Mouse (Mus musculus) urinary bladder, postnatal 25 days (tissue): ENCODE results near the gene Nppa.

Experiments
- DNase-seq: peaks from one replicate; pipeline ENCODE4 v3.0.0; 2022; ENCODE audit warnings: low spot score

Nppa gene

DNA sequence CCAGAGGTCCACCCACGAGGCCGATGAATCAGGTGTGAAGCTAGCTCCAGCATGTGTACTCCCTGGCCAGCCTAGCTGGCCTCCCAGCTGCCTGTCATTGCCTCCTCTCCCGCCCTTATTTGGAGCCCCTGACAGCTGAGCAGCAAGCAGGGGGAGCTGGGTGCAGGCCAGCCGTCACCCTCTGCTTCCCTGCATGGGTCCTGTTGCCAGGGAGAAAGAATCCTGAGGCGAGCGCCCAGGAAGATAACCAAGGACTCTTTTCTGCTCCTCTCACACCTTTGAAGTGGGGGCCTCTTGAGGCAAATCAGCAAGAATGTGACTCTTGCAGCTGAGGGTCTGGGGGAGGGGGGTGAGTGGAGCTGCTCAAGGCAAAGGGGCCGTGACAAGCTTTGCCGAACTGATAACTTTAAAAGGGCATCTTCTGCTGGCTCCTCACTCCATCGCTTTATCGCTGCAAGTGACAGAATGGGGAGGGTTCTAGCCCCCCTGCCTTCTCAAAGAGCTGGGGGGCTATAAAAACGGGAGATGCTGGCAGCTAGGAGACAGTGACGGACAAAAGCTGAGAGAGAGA lies at the start of gene Nppa:
Gene Nppa (plus strand): TSS at position 521 of the 571 bp plus-strand sequence.
- DNase-seq = no peak

DNA sequence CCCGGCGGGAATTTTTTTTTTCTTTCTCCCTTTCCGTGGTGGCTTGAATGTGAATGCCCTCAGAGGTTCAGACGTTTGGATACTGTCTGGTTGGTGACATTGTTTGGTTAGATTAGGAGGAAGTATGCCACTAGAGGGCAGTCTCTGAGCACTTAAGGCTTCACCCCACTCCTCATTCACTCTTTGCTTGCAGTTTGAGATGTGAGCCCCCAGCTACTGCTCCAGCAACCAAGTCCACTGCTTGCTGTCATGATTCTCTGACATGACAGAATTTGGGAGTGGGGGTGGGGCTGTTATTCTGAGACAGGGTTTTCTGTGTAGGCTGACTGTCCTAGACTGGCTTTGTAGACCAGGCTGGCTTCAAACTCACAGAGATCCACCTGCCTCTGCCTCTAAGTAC lies 46.9 kb upstream of the Nppa start:
- DNase-seq = no peak

DNA sequence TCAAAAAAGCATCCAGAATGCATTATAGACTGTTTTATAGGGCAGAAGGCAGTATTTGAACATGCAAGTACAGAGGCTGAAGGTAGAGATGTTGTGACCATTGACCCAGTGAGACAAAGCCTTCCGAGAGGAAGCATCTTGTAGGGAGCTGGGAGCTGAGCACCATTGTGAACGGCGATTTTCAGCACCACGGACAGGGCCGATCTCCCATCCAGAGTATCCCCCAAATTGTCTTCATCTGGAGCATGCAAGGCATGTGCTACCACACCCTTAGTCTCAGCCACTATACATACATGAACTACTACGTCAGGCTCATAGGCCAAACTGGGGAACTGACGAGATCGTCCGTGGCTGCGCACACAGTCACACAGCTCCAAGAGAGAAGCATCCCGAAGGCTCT lies 43.4 kb upstream of the Nppa start:
- DNase-seq = no peak

DNA sequence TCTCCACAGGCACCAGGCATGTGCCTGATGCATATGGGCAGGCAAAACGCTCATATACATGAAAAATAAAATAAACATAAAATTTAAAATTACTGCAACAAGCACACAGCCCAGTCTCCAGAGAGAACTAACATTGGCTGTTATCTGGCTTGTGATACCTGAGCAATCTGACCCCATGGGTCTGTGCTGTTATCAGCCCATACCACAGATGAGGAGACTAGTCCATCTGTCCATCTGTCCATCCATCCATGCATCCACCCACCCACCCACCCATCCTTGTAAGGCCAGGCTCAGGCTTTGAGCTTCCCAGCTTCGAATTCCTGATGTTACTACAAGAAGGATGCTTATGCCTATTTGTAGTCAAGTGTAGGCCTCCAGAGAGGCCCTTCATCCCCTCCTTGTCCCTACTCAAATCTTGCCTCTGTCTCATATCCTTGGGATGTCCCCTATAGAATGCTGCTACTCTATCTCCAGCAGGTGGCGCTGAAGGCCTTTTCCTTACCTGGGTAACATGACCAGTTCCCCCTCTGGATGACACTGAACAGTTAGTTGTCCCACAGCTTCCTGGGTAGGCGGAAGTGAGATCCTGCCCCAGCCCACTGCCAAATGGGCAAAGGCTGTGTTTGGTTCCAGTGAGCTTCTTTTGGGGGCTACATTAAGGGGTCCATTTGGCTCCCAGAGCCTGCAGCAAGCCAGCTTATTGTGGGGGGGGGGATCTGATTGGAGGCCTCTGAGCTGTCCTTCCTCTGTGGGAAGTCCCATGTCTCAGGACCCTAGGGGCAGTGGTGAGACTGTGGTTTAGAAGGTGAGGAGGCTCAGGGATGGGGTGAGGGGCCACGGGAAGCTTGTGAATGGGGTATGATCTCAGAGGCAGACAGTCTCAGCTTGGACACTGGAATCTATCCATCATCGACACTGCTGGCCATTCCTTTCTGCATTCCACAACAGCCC lies 40.4 kb upstream of the Nppa start:
- DNase-seq = peak; percentile 47

DNA sequence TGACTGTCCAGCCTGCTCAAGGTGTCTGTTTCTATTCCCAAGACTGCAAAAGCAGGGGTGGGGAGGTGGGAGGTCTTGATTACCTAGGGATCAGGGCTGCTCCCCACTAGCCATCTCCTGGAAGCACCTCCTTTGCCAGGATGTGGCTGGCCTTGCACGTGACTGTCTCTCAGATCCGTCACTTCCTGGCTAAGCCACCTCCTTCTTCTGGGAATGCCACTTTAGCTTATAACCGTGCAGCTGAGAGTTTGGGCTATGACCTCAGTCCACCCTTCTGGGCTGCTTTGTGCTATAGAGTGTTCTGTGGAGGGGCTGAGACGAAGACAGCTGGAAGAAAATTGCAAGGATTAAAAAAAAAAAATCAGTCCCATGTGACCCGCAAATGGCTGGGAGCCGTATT lies 37.7 kb upstream of the Nppa start:
- DNase-seq = no peak

DNA sequence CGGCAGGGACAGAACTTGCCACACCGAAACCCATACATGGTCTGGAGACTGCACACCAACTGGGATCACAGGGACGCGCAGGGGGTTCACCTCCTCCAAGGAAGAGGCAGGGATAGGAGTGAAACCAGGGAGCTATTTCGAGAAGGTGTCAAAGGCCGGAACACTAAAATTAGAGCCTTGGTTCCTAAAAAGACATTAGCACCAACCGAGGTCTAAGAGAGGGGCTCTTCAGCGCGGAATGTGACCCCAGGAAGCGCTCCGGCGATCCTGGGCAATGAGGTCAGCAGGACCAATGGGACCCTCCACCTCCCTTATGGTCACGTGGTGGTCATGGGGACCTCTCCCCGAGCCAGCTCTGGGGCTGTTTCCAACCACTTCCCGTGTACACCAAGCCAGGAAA lies 36.9 kb upstream of the Nppa start:
- DNase-seq = no peak

DNA sequence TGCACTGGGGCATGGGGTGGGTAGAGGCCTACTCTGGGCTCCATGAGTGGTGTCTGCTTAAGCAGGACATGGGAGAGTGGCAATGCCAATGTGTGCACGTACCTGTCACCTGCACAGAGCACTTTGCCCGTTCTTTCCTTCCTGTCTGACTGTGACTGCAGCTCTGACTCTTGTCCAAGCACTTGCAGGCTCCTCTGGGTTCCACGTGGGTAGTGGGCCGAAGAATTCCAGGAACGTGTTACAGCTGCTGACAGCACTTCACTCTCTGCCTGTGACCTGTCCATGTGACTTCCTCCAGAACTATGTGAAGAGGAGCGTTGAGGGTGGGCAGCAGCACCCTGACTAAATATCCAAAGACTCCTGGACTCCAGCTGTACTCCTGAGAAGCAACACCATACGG lies 34.8 kb upstream of the Nppa start:
- no peak for DNase-seq

DNA sequence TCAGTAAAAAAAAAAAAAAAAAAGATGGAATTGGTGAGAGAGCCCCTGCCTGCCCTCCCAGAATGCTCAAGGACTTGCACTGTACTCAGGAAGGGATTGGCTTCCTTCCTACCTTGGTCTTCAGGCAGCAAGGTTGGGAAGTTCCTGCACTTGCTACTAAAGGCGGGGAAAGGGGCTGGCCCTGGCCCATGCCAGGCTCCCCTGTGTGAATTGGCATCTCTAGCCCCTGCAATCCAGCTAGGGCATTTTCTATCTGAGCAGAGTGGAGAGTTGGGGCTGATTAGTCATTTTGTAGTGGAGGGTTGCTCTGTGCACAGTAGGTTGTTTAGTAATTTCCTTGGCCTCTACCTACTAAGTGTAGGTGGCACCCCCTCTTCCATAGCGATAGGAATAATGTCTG lies 31.7 kb upstream of the Nppa start:
- no peak for DNase-seq

DNA sequence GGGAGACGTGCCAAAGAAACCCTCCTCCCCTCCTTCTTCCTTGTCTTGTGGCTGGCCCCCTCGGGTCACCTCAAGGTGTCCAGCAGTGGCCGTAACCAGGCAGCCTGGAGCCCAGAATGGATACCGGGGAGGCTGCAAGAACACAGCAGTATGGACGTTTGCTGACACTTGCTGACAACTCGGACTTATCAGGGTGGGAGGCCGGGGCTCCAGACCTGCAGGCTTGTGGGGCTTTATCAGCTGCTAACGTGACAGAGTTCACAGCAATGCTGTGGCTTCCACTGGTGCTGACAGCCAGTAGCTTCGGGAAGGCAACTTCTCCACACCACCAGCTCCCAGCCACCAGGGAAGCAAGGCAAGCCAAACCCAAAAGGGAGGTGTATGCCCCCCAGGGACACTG lies 31.2 kb upstream of the Nppa start:
- DNase-seq = no peak

DNA sequence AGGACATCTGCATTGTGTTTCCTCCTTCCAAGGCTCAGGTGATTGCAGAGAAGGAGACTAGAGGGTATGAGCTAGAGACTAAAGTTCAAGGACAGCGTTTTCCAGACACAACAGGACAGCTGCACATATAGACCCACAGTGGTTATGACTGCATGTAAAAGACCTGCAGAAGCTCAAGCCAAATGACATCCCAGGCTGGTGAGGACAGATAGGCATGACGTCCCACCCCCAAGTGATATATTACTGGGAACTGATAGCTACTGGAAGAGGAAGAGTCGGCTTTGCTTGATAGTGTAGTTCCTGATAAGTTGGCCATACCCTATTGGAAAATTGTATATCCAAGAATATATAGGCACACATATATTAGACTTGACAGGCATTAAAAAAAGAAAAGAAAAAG lies 24.3 kb upstream of the Nppa start:
- DNase-seq = no peak

DNA sequence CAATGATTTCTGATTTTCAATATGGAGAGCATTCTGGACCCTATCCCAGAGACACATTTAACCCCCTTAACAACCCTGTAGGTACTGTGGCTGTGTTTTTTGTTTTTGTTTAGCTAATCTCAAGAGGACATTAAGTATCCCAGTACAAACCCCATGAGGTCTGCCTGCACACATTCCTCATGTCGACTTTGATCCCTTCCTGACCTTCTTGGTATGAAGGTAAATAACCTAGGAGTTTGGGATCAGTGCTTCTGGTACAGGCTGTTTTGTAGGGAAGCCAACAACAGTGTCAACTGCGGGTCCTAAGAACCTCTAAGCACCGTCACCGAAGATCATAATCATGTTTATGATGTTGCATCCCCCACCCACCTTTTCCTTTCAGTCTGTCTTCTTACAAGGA lies 22.8 kb upstream of the Nppa start:
- DNase-seq = no peak

DNA sequence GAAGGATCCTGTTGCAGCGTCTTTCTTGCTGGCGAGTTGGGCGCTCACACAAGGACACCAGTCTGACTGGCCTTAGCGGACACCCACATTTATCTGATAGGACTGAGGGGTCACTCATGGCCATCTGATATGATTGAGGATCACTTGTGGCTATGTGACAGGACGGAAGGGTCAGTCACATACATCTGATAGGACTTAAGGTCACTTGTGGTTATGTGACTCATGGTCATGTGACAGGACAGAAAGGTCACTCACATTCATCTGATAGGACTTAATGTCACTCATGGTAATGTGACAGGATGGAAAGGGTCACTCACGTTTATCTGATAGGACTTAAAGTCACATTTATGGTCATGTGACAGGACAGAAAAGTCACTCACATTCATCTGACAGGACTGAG lies 22.1 kb upstream of the Nppa start:
- DNase-seq = no peak

DNA sequence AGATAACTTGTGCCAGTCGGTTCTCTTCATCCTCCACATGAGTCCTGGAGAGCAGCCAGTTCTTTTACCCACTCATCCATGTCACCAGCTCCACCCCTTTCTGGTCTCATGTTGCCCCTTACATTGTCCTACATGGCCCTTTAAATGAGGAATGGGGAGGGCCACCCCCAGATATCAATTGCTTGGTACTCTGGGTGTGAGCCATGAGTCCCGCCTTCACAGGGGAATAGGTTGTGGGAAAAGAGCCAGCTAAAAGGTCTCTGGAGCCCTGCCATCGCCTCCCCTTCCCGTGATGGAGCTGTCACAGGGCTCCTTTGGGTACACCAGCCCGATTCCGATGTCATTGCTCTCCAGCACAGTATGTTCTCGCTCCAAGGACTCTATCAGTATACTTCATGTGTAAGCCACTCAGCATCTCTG lies 21.1 kb upstream of the Nppa start:
- DNase-seq = no peak

DNA sequence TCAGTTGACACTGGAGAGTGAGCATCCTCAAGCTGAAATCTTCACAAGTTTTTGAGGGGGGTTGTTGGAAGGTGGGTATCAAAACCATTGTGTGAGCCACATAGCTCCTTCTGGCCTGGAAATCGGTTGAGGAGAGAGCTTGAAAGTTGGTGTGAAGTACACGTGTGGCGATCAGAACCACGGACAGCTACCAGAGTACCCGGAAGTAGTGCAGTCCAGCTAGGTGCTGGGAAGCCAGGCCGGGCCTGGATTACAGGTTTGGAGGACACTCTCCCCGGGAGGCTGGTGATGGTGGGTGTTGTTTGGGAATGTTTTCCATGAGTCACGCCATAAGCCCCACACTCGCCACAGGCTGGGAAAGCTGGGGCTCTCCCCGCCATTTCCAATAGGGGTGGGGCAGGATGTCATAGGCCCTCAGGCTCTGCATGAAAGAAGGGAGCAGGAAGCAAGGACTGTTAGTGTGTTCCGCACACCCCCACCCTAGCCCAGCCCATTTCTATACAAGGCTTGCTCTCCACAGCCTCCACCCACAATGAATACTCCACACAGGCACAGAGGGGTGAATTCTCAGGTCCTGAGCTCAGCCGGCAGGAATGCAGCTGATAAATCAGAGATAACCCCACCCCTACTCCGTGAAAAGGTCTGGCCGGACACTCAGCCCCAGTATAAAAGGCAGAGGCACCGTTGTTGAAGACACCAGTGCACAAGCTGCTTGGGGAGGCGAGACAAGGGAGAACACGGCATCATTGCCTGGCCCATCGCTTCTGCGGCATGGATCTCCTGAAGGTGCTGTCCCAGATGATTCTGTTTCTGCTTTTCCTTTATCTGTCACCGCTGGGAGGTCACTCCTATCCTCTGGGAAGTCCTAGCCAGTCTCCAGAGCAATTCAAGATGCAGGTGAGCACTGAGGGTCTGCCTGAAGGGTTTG lies 15.1 kb upstream of the Nppa start, which contains the start of gene Nppb:
Gene Nppb (plus strand): TSS at position 584 of the 928 bp plus-strand sequence.
- DNase-seq = peak; percentile 40

DNA sequence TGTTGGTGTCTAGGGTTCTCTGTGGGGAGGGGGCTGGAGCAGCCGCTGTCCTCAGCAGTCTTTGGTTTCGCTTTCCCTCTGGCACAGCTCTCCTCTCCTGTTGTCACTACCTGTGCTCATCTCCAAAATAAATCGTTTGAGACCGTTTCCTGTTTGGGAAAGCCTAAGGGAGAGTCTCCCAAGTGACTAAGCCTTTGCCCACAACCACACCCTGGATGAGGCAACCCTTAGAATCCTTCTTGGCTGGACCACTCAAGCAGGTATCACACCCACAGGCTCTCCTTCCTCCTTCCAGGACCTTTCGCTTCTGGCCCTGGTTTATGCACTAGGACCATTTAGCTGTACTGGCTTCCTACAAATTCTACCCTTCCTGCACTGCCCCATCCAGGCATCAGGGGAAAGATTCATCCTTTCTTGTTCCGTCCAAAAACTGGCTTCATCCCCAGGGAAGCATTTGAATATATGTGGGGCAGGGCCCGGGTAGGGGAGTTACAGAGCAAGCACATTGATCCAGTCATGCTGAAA lies 6.9 kb upstream of the Nppa start:
- no peak for DNase-seq

DNA sequence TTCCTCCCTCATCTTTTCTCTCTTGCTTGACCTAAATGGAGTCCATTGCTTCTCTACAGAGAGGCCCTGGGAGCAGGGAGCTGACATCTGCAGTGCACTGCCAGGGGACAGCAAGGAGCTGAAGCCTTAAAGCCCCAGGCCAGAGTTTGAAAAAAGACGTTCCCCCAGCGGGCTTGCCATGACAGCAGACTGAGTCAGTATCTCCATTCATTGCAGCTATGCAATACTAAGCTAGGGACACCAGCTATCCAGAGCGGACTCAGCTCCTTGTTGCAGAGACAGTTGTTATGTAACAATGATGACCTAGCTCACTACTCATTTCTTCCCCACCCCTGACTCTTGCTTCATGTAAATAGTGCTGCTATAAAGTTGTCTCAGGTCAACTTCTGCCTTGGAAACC lies 5.2 kb upstream of the Nppa start:
- DNase-seq = no peak

DNA sequence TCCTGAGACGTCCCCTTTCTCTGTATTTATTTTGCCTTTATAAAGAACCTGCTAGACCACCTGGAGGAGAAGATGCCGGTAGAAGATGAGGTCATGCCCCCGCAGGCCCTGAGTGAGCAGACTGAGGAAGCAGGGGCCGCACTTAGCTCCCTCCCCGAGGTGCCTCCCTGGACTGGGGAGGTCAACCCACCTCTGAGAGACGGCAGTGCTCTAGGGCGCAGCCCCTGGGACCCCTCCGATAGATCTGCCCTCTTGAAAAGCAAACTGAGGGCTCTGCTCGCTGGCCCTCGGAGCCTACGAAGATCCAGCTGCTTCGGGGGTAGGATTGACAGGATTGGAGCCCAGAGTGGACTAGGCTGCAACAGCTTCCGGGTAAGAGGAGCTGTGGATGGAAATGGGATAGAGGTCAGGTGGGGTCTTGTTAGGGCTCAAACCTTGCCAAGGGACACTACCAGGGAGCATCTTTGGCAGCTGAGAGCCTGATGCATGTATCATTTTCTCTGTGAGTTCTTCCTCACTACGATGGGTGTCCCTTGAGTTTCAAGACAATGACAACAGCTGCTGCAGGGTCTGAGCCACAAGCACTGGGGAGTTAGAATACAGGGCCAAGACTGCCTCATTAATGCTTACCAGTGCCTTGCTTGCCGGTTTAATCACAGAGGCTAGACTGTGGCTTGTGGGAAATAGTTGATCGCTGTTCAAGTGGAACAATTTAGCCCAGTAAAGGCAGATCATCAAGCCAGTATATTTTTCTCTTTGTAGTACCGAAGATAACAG lies 679 bp downstream of the Nppa start:
- DNase-seq = no peak

DNA sequence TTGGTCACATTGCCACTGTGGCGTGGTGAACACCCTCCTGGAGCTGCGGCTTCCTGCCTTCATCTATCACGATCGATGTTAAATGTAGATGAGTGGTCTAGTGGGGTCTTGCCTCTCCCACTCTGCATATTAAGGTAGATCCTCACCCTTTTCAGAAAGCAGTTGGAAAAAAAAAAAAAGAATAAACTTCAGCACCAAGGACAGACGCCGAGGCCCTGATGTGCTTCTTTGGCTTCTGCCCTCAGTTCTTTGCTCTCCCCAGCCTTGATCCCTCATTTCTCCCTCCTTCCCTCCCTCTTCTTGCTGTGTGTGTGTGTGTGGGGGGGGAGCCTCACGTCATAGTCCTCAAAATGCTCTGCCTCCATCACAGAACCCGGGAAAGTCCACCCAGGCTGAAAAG lies 1.3 kb downstream of the Nppa start:
- DNase-seq = no peak

DNA sequence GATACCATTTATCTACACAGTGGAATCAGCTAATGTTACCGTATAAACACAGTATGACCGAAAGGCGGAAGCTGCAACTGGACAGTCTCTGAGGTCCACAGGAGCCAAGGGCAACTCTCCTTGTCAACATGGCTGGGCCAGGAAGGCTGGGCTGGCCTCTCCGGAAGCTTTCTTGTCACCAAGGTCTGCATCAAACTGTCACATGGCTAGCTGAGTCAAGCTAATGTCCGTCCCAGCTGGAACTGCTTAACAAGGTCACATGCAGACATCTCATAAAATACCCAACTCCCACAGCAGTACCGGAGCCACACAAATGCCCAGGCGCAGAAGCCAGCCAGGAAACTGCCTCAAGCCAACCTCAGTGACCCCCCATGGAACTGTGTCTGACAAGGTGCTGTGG lies 3.8 kb downstream of the Nppa start:
- no peak for DNase-seq

DNA sequence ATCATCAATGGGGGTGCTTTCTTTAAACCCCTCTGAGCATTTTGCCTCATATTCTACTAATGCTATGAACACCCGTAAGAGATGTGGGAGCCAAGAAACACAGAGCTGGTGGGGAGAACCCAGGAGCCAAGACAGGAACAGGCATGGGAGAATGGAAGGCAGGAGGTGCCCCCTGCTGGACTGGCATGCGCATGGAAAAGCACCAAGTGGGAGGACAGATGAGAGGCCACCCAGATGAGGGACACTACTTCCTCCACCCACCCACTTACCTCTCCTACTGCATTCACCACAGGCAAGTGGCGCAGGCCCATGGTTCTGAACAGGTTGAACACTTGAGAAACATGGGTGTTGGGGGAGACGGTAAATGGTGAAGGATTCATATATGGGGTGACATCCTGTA lies 7.9 kb downstream of the Nppa start:
- peak; percentile 12 for DNase-seq

DNA sequence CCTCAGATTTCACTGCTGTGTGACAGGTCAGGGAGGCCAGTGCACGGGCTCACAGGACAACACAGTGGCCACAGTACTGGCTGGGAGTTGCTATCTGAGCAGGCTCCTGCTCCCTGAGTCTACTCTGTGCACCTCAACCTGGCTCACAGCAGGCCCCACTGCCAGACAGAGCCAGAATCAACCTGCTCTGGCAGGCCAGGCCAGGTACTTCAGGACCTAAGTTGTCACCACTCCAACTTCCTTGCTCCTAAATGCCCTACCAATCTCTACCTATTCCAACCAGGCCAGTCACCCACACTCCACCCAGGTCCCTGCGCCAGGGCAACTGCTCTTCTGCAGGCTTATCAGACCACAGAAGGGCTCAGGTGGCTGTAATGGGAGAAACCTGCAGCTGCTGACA lies 9.1 kb downstream of the Nppa start:
- DNase-seq = no peak

DNA sequence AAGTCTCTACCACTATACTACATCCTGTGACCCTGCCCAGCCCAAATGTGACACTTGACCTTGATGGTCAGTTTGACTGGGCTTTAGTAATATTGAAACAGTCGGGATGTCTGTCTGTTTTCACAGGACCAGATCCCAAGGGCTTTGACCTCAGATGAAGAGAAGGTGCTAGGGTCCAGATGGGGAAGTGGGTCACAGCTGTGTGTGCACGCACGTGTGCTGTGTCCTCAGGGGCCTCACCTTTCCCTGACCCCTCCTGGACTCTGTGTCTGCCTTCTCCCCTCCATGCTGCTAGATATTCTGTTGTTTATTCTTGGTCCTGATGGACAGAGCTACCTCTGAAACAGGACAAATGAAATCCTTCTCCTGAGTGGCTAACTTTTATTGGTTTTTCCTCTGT lies 10.8 kb downstream of the Nppa start:
- DNase-seq = no peak
